Mouse (Mus musculus): ENCODE measurements at regions not wholly inside any gene's neighbourhood (a gene's known extent, or its start where the extent isn't known, plus 50 kb on each side); places are given as distances from the start of the nearest gene placed in this dataset.

- no peak overlapping the region for H3K4me3 ChIP-seq (ENCODE audit: insufficient read depth, low read depth, low read length)
- H3K4me1 ChIP-seq (ENCODE audit: control insufficient read depth, insufficient read depth, insufficient read length, low read length) = no peaks in the 10 kb centered on the region
- no peak overlapping the region for H3K27ac ChIP-seq (replicated peaks; ENCODE audit: low read depth, low read length)
Observed at GRCm38 (mm10) chr6:99842723-99843122, 116.5 kb upstream of the Prok2 start.

GRCm38 (mm10) chr6:99840823-99841222 lies 114.6 kb upstream of the Prok2 start:
- no peaks in the 10 kb centered on the region for H3K4me1 ChIP-seq (ENCODE audit: control insufficient read depth, insufficient read depth, insufficient read length, low read length)
- no peak overlapping the region for H3K4me3 ChIP-seq (ENCODE audit: insufficient read depth, low read depth, low read length)
- H3K27ac ChIP-seq (replicated peaks; ENCODE audit: low read depth, low read length) = no peak overlapping the region

- H3K4me1 ChIP-seq (ENCODE audit: control insufficient read depth, insufficient read depth, insufficient read length, low read length) = no peaks in the 10 kb centered on the region
- no peak overlapping the region for H3K4me3 ChIP-seq (ENCODE audit: insufficient read depth, low read depth, low read length)
- H3K27ac ChIP-seq (replicated peaks; ENCODE audit: low read depth, low read length) = no peak overlapping the region
Observed at GRCm38 (mm10) chr6:99833323-99833722, 107.1 kb upstream of the Prok2 start.

GRCm38 (mm10) chr6:99827625-99828024 lies 101.4 kb upstream of the Prok2 start:
- Histone ChIP-seq H3K4me3 (ENCODE audit: insufficient read depth, low read depth, low read length) (no peak overlapping the region), H3K27ac (replicated peaks; ENCODE audit: low read depth, low read length) (no peak overlapping the region), H3K4me1 (ENCODE audit: control insufficient read depth, insufficient read depth, insufficient read length, low read length) (no peaks in the 10 kb centered on the region)

- no peaks in the 10 kb centered on the region for H3K4me1 ChIP-seq (ENCODE audit: control insufficient read depth, insufficient read depth, insufficient read length, low read length)
- H3K27ac ChIP-seq (replicated peaks; ENCODE audit: low read depth, low read length) = no peak overlapping the region
- no peak overlapping the region for H3K4me3 ChIP-seq (ENCODE audit: insufficient read depth, low read depth, low read length)
Observed at GRCm38 (mm10) chr6:99824808-99825207, 98.6 kb upstream of the Prok2 start.

- Histone ChIP-seq H3K4me3 (ENCODE audit: insufficient read depth, low read depth, low read length) (no peak overlapping the region), H3K27ac (replicated peaks; ENCODE audit: low read depth, low read length) (no peak overlapping the region), H3K4me1 (ENCODE audit: control insufficient read depth, insufficient read depth, insufficient read length, low read length) (no peaks in the 10 kb centered on the region)
Observed at GRCm38 (mm10) chr6:99822471-99822870, 96.3 kb upstream of the Prok2 start.

- H3K4me1 ChIP-seq (ENCODE audit: control insufficient read depth, insufficient read depth, insufficient read length, low read length) = no peaks in the 10 kb centered on the region
- no peak overlapping the region for H3K27ac ChIP-seq (replicated peaks; ENCODE audit: low read depth, low read length)
- H3K4me3 ChIP-seq (ENCODE audit: insufficient read depth, low read depth, low read length) = no peak overlapping the region
Observed at GRCm38 (mm10) chr6:99819255-99819929, 93.2 kb upstream of the Prok2 start.

GRCm38 (mm10) chr6:99818486-99818885 lies 92.3 kb upstream of the Prok2 start:
- Histone ChIP-seq H3K4me1 (ENCODE audit: control insufficient read depth, insufficient read depth, insufficient read length, low read length) (no peaks in the 10 kb centered on the region), H3K27ac (replicated peaks; ENCODE audit: low read depth, low read length) (no peak overlapping the region), H3K4me3 (ENCODE audit: insufficient read depth, low read depth, low read length) (no peak overlapping the region)

GRCm38 (mm10) chr6:99817245-99817644 lies 91.1 kb upstream of the Prok2 start:
- no peak overlapping the region for H3K27ac ChIP-seq (replicated peaks; ENCODE audit: low read depth, low read length)
- no peak overlapping the region for H3K4me3 ChIP-seq (ENCODE audit: insufficient read depth, low read depth, low read length)
- H3K4me1 ChIP-seq (ENCODE audit: control insufficient read depth, insufficient read depth, insufficient read length, low read length) = no peaks in the 10 kb centered on the region

GRCm38 (mm10) chr6:99813102-99813501 lies 86.9 kb upstream of the Prok2 start:
- Histone ChIP-seq H3K27ac (replicated peaks; ENCODE audit: low read depth, low read length) (no peak overlapping the region), H3K4me3 (ENCODE audit: insufficient read depth, low read depth, low read length) (no peak overlapping the region), H3K4me1 (ENCODE audit: control insufficient read depth, insufficient read depth, insufficient read length, low read length) (no peaks in the 10 kb centered on the region; the same call in 1 of the 2 replicates)

GRCm38 (mm10) chr6:99811842-99812241 lies 85.7 kb upstream of the Prok2 start:
- Histone ChIP-seq H3K4me3 (ENCODE audit: insufficient read depth, low read depth, low read length) (no peak overlapping the region), H3K27ac (replicated peaks; ENCODE audit: low read depth, low read length) (no peak overlapping the region), H3K4me1 (ENCODE audit: control insufficient read depth, insufficient read depth, insufficient read length, low read length) (no peaks in the 10 kb centered on the region; the same call in 1 of the 2 replicates)

GRCm38 (mm10) chr6:99810974-99811798 lies 85.0 kb upstream of the Prok2 start:
- no peaks in the 10 kb centered on the region; the same call in 1 of the 2 replicates for H3K4me1 ChIP-seq (ENCODE audit: control insufficient read depth, insufficient read depth, insufficient read length, low read length)
- no peak overlapping the region for H3K27ac ChIP-seq (replicated peaks; ENCODE audit: low read depth, low read length)
- H3K4me3 ChIP-seq (ENCODE audit: insufficient read depth, low read depth, low read length) = no peak overlapping the region

GRCm38 (mm10) chr6:99804905-99805245 lies 78.7 kb upstream of the Prok2 start:
- H3K27ac ChIP-seq (replicated peaks; ENCODE audit: low read depth, low read length) = no peak overlapping the region
- H3K4me3 ChIP-seq (ENCODE audit: insufficient read depth, low read depth, low read length) = no peak overlapping the region
- no peaks in the 10 kb centered on the region for H3K4me1 ChIP-seq (ENCODE audit: control insufficient read depth, insufficient read depth, insufficient read length, low read length)

- H3K27ac ChIP-seq (replicated peaks; ENCODE audit: low read depth, low read length) = no peak overlapping the region
- no peaks in the 10 kb centered on the region for H3K4me1 ChIP-seq (ENCODE audit: control insufficient read depth, insufficient read depth, insufficient read length, low read length)
- H3K4me3 ChIP-seq (ENCODE audit: insufficient read depth, low read depth, low read length) = no peak overlapping the region
Observed at GRCm38 (mm10) chr6:99803983-99804904, 78.1 kb upstream of the Prok2 start.

GRCm38 (mm10) chr6:99800919-99801318 lies 74.7 kb upstream of the Prok2 start:
- Histone ChIP-seq H3K4me1 (ENCODE audit: control insufficient read depth, insufficient read depth, insufficient read length, low read length) (no peaks in the 10 kb centered on the region), H3K27ac (replicated peaks; ENCODE audit: low read depth, low read length) (no peak overlapping the region), H3K4me3 (ENCODE audit: insufficient read depth, low read depth, low read length) (no peak overlapping the region)
